Comparison of ENCODE assay signal across 8 mouse cellular contexts in genomic region chr2:27678331-27678730, GRCm38 (mm10). TPM values are rescaled to one million over a fixed set of nuclear protein-coding genes. Genes with fewer than 3 reads are reported as not detected.
DNase-seq lines count a peak whose midpoint lies in the region; ATAC-seq and TF ChIP-seq lines count a peak whose summit lies in the region.

No protein-coding gene starts in this region.

- no peaks in the 10 kb centered on the region for H3K36me3 ChIP-seq in lung, embryonic 16.5 days (ENCODE audit: control insufficient read depth, insufficient read depth, low read length)
- no peaks in the 10 kb centered on the region for H3K36me3 ChIP-seq in forebrain, embryonic 13.5 days (ENCODE audit: poor library complexity, severe bottlenecking)
- no peaks in the 10 kb centered on the region for H3K36me3 ChIP-seq in limb, embryonic 12.5 days
- H3K36me3 ChIP-seq in small intestine, adult 2 months (ENCODE audit: control insufficient read depth, insufficient read depth, low read length): no peaks in the 10 kb centered on the region

- no peak for DNase-seq in lung, postnatal 36 days
- DNase-seq in adrenal gland, postnatal 36 days: no peak
- no peak for DNase-seq in retina, embryonic 14.5 days (ENCODE audit: low spot score)

- H3K4me3 ChIP-seq in lung, embryonic 16.5 days (ENCODE audit: low read length): peak overlapping the region; percentile 88
- H3K4me3 ChIP-seq in forebrain, embryonic 13.5 days: peak overlapping the region; percentile 76
- peak overlapping the region; percentile 92 for H3K4me3 ChIP-seq in limb, embryonic 12.5 days (replicated peaks)
- H3K4me3 ChIP-seq in small intestine, adult 2 months (ENCODE audit: low read depth, low read length): peak overlapping the region; percentile 93

- no peaks in the 10 kb centered on the region for H3K9me3 ChIP-seq in lung, embryonic 16.5 days (ENCODE audit: control insufficient read depth, low read length)
- H3K9me3 ChIP-seq in forebrain, embryonic 13.5 days (replicated peaks): no peaks in the 10 kb centered on the region
- H3K9me3 ChIP-seq in limb, embryonic 12.5 days: no peaks in the 10 kb centered on the region

- H3K4me1 ChIP-seq in lung, embryonic 16.5 days (replicated peaks; ENCODE audit: control insufficient read depth, insufficient read depth, low read length): peaks cover 51% of the 10 kb centered on the region
- H3K4me1 ChIP-seq in forebrain, embryonic 13.5 days: peaks cover 62% of the 10 kb centered on the region
- peaks cover 75% of the 10 kb centered on the region for H3K4me1 ChIP-seq in limb, embryonic 12.5 days (replicated peaks)
- H3K4me1 ChIP-seq in small intestine, adult 2 months (ENCODE audit: control insufficient read depth, insufficient read depth, insufficient read length, low read length): peaks cover 70% of the 10 kb centered on the region

- peak overlapping the region; percentile 75 for H3K4me2 ChIP-seq in lung, embryonic 16.5 days (ENCODE audit: low read depth, low read length)
- H3K4me2 ChIP-seq in forebrain, embryonic 13.5 days: peak overlapping the region; percentile 89
- peak overlapping the region; percentile 89 for H3K4me2 ChIP-seq in limb, embryonic 12.5 days

- no peak for TF ChIP-seq POLR2A in small intestine, adult 2 months (IDR thresholded peaks at IDR 0.05; ENCODE audit: low read depth, low read length)

- no peak for TF ChIP-seq CTCF in small intestine, adult 2 months (IDR thresholded peaks at IDR 0.05; ENCODE audit: extremely low read depth, insufficient read length, insufficient replicate concordance, low read depth, low read length)

- H3K27ac ChIP-seq in lung, embryonic 16.5 days (ENCODE audit: low read length): peak overlapping the region; percentile 97
- H3K27ac ChIP-seq in forebrain, embryonic 13.5 days: no peak overlapping the region
- peak overlapping the region; percentile 98 for H3K27ac ChIP-seq in limb, embryonic 12.5 days
- peak overlapping the region; percentile 90 for H3K27ac ChIP-seq in small intestine, adult 2 months (ENCODE audit: insufficient read depth, low read depth, low read length)

- peak overlapping the region; percentile 98 for H3K9ac ChIP-seq in lung, embryonic 16.5 days (ENCODE audit: low read length)
- H3K9ac ChIP-seq in forebrain, embryonic 13.5 days: peak overlapping the region; percentile 85
- peak overlapping the region; percentile 98 for H3K9ac ChIP-seq in limb, embryonic 12.5 days (replicated peaks)

- H3K27me3 ChIP-seq in lung, embryonic 16.5 days (ENCODE audit: control insufficient read depth, insufficient read depth, low read depth, low read length): no peaks in the 10 kb centered on the region
- H3K27me3 ChIP-seq in forebrain, embryonic 13.5 days: peaks cover 11% of the 10 kb centered on the region; the same call in 1 of the 2 replicates
- H3K27me3 ChIP-seq in limb, embryonic 12.5 days: no peaks in the 10 kb centered on the region
- no peaks in the 10 kb centered on the region for H3K27me3 ChIP-seq in small intestine, adult 2 months (ENCODE audit: control insufficient read depth, insufficient read depth, low read length)

- no peak for ATAC-seq in lung, embryonic 16.5 days (ENCODE audit: low read depth)
- ATAC-seq in forebrain, embryonic 13.5 days: no peak
- no peak for ATAC-seq in limb, embryonic 12.5 days (ENCODE audit: insufficient number of reproducible peaks, insufficient read depth, low FRiP score, low TSS enrichment, low read depth)
- no peak for ATAC-seq in inflammation-experienced regulatory T-cells, adult 6 months

- WGBS in lung, embryonic 16.5 days: 20% methylated on average over 4 of the region's 4 CpGs
- WGBS in forebrain, embryonic 13.5 days: 16% methylated on average over 4 of the region's 4 CpGs
- 29% methylated on average over 4 of the region's 4 CpGs for WGBS in limb, embryonic 12.5 days
- 21% methylated on average over 4 of the region's 4 CpGs for WGBS in small intestine, adult 2 months

RNA-seq across cellular contexts. Expression of gene Rxra, which starts 2.1 kb away (rescaled TPM):
- 11.3 TPM in 2 replicates for polyA plus RNA-seq in lung, embryonic 16.5 days (2015; fragmentation: Nextera tagmentation; extraction: Ambion mirVana)
- 4.3 and 4.9 TPM in 2 replicates for polyA plus RNA-seq in forebrain, embryonic 13.5 days (2015; fragmentation: Nextera tagmentation; extraction: Ambion mirVana)
- 15.3 and 15.7 TPM in 2 replicates for polyA plus RNA-seq in limb, embryonic 12.5 days (2016; fragmentation: Nextera tagmentation; extraction: Ambion mirVana)
- 48.7 and 110 TPM in 2 replicates for polyA plus RNA-seq in small intestine, adult 2 months (2012; rRNA removed)
- polyA plus RNA-seq in inflammation-experienced regulatory T-cells, adult 6 months (2017; shearing (Covaris generic)): 1 to 10 TPM; 5.3 to 7.3 (median 5.7) TPM
- total RNA-seq in adrenal gland, postnatal 36 days (2021): 10 to 100 TPM; 49.2 to 51.4 TPM
